Mouse (Mus musculus) kidney, adult 2 months (tissue): Measurements from ENCODE around the gene Ankk1.

Experiments used
- CTCF ChIP-seq: fragments of 200-500 bp; conservative IDR thresholded peaks from 2 replicates; pipeline ENCODE4 v1.5.1; 2011; ENCODE audit warnings: low read depth, mild to moderate bottlenecking, control low read depth, low read length, moderate library complexity, mixed read lengths; ENCODE audit not compliant: insufficient read depth, insufficient read length
- POLR2A ChIP-seq: fragments of 200-500 bp; IDR thresholded peaks from one replicate; pipeline ENCODE4 v1.6.1; 2011; ENCODE audit warnings: low read depth, low read length, control low read depth

GRCm38 (mm10) chr9:49410621-49411020 lies 16.2 kb downstream of the Ankk1 start:
- no peak for TF ChIP-seq CTCF
- TF ChIP-seq POLR2A: no peak
